Mouse (Mus musculus): ENCODE measurements at regions not wholly inside any gene's neighbourhood (a gene's known extent, or its start where the extent isn't known, plus 50 kb on each side); places are given as distances from the start of the nearest gene placed in this dataset.
A peak's percentile ranks its signal among the peaks of the same experiment; 100 is the strongest.
"Not testable (repeated sequence)": the region's sequence is repeated elsewhere in the genome, so short reads cannot be mapped to it uniquely, and the experiment has no call there.

DNA sequence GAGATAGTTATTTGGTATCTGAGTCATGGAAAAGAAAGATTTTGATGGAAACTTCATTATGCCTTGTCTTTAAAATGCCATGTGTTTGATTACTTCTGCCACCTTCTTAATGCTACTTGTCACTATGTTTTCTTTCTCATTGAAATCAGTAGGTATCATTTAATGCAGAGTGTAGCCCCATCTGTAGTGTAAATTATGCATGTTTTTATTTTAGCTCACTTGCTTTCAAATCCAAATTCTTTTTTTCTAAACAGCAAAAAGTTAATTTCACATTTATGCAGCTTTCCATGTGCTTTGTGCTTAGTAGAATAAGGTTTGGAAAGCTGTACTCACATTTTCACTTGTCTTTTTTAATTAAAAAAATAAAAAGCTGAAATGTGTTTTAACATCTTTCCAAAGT, 748.0 kb upstream of the Epha7 start:
- no peak for DNase-seq

DNA sequence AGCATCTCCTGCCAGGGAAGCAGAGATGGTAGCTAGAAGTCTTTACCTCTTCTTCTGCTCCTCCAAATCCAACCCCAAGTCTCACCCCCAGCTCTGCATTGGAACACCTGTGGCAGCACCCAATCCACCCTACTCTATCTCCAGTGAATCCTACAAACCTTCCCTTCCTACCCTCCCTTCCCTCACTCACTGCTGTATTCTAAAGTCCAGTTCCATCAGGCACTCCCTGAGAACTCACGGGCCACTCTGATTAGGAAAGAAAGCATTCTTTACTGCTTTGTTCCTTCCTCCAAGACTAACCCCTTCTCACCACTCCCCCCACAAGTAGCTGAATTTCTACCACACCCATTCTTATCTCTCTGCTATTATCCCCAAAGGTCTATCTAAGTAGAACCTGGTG, 747.1 kb upstream of the Epha7 start:
- DNase-seq: no peak

DNA sequence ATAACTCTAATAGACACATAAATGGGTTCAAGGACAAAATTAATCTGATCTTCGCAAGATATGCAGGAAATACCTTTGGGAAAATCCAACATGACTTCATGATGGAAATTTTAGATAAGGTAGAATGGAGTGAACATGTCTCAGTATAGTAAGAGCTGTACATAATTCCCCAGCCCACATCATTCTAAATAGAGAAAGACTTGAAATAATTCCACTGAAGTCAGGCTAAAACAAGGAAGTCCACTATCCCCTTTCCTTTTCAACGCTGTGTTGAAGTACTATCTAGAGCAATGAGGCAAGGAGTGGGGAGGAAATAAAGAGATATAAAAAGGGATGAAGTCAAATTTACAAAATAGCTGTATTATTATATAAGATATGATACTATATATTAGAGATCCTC, 733.9 kb upstream of the Epha7 start:
- no peak for DNase-seq

DNA sequence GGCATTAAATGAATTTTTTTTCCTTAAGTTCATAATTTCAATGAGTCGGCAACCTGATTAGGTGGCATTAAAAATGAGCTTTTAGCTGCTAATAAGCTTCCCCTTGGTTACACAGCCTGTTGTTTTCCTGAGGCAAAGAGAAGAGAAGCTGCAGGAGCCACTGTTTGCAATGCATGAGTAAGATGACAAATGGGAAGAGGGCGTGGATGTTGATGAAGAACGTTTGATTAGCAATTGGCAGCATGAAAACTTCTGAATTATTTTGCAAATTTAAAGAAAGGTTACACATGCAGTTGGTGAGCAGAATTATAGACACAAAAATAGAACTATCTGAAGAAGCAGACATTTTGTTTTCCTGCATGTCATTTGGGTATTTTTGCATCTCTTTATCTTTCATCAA, 720.1 kb upstream of the Epha7 start:
- DNase-seq: no peak

DNA sequence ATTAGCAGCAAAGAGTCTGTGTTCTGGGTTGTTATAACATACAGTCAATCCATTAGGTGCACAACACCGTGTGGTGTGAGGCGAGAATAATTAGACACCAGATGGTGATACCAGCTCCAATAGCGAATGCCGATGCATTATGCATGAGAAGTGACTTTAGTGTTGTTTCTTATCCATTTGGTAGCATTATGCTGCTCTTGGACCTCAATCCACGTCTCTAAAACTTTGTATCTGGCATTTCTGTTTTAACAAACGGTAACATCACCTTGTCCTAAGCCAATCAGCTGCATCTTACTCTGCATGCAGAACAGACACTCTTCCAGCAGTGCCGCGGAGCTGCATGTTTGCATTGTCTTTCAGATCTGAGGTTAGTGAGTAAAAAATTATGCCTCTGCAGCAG, 669.8 kb upstream of the Epha7 start:
- DNase-seq: no peak

DNA sequence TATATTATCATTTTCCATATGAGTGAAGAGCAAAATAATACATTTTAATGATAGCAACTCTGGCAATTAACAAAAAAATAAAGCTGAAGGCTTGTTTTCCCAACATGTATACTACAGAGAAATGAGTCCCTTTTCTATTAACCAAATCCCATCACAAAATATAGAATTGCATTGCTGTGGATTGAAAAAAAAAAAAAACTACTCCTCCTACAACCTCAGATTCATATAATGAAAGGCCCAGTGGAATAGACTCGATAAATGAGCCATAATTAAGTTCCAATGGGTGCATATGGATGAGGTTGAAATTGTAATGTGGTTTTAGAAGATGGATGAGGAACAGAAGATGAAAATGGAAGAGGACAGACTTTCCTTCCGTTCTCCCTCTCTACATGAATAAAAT, 657.8 kb upstream of the Epha7 start:
- no peak for DNase-seq

DNA sequence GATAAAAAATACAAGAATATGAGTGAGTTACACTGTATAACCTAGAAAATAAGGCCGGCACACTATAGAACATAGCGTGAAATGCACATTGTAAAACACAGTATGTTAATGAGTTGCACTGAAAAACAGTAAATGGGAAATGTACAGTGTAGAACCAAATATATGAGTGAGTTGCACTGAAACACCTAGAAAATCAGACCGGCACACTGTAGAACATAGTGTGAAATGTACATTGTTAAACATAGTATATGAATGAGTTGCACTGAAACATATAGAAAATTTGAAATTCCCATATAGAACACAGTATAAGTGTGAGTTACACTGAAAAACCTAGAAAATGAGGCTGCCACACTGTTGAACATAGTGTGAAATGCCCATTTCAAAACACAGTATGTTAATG, 636.2 kb upstream of the Epha7 start:
- DNase-seq: peak; percentile 3

DNA sequence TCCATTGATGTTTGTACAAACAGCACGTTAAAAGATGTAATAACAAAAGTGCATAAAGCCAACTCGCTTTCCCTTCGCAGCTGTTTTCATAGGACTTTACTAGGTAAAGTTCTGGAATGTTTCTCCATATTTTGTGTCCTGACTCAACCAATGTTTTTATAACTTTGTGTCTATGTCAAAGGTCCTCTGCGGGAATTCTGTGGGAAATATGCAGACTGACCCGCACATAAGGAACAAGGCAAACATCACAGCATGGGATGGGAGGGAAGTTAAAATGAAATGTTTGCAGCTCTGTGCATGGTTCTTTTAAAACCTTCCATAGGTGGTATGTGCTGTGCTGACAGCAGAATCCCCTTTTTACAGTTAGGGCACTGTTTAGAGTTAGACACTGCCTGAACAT, 622.1 kb upstream of the Epha7 start:
- DNase-seq: no peak

DNA sequence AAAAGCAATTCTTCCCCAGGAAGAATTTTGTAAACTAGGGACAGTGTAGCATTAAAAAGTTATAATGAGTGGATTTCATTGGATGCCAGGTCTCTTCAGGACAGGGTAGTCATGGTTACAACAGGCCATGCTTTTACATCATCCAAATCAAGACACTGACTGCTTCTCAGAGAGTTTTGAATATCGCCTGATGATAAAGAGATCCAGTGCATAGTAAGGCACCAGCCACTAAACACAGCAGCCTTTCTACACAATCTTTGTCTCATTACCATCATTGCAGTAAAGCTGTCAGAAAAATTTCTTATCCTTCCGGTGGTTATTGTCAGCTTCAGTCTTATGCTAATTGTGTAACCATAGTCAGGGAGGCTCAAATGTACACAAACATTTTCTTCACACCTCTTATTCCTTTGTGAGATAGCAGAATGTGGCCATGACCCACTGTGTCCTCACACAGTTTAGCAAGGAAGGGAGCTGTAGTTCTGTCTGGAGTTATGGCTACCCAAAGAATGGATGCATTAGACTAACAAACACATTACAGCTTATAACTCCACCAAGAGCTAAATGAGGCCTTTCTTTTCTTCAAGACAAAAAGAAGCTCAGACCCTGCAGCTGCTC, 585.2 kb upstream of the Epha7 start:
- DNase-seq: no peak

DNA sequence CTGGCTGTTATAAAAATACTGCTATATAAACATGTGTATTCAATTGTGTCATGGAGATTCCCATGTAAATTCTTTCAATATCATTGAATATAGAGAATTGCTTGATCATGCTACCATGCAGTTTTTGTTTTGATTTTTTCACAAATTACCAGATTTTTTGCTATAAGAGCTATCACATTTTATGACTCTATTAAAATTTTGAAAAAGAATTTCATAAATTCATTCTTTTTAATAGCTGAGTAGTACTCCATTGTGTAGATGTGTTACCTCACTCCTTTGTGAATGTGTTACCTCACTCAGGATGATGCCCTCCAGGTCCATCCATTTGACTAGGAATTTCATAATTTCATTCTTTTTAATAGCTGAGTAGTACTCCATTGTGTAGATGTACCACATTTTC, 577.4 kb upstream of the Epha7 start:
- DNase-seq: not testable (repeated sequence)

DNA sequence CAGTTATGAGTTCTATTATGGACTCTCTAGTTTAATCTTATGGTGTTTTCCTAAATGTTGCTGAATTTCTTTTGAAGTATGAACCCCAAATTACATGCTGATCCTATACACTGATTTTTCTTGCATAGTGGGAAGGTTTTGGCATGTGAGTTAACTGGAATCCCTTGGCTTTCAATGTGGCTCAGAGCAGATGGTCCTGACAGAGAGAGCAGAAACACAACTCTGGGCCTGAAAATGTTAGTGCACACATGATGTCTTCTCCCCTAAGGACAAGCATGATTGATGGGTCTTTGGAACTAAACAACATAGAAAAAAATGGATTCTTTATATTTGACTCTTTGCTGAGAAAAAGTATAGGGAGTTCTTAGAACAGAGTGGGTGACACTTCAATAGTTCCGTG, 570.7 kb upstream of the Epha7 start:
- no peak for DNase-seq

All from adrenal gland, postnatal 14 days (tissue).